Mouse (Mus musculus): ENCODE data around the gene Ugt1a1.
"Not testable (repeated sequence)": the region's sequence is repeated elsewhere in the genome, so short reads cannot be mapped to it uniquely, and the experiment has no call there.

Gene Ugt1a1

GRCm38 (mm10) chr1:88211812-88212211 lies at the start of gene Ugt1a1:
Ugt1a1 (plus strand) TSS chr1:88211959.
- peak; percentile 54 for DNase-seq (ENCODE audit: low spot score)

DNA sequence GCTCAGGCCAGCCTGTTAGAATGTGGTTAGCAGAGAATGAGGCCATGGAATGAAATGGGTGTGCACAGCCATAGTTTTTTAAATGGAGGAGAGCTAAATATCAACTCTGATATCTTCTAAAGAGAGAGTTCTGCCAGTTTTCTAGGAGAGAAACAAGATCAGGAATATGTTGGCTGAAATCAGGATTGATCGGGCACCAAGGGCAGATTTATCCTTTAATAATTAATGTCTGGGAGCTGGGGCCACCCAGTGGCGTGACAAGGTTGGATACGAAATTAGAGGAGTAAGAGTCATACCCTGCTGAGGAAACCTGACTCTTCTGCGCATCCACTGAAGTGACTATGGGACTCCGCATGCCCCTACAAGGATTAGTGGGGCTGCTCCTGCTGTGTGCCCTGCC lies 46.0 kb upstream of the Ugt1a1 start, which contains the start of gene Ugt1a5:
Ugt1a5 (plus strand) TSS at position 302 of the 400 bp plus-strand sequence.
- DNase-seq (ENCODE audit: low spot score), result no peak

- not testable (repeated sequence) for DNase-seq (ENCODE audit: low spot score)
Measured at GRCm38 (mm10) chr1:88172190-88172589, 39.6 kb upstream of the Ugt1a1 start.

DNA sequence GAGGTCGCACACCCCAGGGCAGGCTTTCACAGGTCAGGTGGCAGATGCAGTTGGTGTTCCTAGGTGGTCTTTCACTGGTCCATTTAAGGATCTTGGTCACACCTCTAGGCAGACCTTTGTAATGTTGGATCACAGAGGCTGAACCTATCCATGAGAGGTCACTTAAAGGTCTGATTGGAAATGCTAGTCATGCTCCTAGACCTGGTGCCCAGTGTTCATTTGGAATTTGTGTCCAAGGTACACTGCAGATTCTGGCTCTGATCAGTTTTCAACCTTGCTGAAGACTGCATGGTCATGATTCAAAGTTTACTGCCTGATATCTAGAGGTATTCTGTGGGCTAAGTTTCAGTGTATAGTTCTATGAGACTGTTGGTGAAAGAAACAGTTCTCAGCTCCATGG lies 32.1 kb upstream of the Ugt1a1 start:
- DNase-seq (ENCODE audit: low spot score), result no peak

GRCm38 (mm10) chr1:88186325-88186935 lies 25.3 kb upstream of the Ugt1a1 start:
- DNase-seq (ENCODE audit: low spot score), result no peak

DNA sequence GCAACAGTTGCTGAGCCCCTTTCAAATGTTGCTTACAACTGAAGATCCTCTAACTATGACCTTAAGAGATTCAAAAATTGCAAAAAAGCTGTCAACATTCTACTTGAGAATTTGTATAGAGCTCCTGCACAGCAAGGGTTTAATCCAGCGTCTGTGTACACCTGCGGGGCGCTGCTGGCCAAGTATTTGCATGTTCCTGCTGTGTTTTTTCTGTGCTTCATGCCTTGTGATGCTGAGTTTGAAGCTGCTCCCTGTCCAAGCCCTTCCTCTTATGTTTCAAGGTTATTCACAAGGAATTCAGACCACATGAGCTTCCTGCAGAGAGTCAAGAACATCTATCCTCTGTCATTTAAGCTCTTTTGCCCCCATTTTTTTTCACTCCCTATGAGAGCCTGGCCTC lies 19.6 kb upstream of the Ugt1a1 start:
- DNase-seq (ENCODE audit: low spot score), result no peak

DNA sequence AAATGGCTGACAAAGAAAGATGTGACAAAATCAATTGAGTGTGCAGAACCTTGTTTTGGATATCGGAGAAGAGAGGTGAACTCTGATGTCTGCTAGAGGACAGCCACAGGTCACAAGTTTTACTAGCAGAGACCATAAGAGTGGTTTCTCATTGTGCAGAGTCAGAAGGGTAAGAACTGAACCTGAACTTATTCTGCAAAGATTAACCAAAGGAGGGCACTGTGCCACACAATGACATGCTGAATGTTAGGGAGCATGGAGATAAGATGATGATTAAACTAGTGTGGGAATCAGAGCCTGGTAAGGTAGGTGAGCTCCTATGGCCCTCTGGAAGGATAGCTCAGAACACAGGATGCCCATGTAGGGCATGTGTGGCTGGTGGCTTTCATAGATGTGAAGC lies 16.1 kb upstream of the Ugt1a1 start:
- no peak for DNase-seq (ENCODE audit: low spot score)

DNA sequence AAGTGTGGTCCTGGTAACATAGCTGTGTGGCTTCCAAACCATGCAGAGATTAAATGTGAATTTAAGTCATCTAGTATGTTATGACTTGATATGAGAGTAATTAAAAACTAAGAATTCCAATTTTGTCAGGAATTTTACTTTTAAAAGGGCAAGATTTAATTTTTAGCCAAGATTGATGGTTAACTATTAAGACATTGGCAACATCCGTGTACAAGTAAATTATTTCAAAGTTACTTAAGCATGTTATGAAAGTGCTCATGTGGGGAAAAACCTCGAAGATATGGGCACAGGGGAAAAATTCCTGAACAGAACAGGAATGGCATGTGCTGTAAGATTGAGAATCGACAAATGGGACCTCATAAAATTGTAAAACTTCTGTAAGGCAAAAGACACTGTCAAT lies 14.3 kb upstream of the Ugt1a1 start:
- no peak for DNase-seq (ENCODE audit: low spot score)

DNA sequence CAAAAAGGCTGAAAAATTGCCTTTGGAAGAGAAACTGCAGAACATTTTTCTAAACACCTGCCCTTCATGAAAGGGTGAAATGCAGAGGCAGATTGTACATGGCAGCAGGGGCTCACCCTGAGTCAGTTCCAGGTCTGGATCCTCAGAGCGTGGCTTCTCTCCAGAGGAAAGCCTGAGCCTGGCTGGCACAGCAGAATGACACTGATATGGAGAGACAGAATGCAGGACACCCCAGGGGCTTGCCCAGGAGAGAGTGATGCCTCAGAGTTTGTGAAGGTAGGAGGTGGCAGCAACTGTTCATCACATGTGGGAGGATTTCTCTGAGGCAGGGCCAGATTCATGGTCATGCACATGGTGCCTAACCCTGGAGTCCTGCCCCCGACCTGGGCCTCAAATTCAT lies 11.8 kb upstream of the Ugt1a1 start:
- no peak for DNase-seq (ENCODE audit: low spot score)

DNA sequence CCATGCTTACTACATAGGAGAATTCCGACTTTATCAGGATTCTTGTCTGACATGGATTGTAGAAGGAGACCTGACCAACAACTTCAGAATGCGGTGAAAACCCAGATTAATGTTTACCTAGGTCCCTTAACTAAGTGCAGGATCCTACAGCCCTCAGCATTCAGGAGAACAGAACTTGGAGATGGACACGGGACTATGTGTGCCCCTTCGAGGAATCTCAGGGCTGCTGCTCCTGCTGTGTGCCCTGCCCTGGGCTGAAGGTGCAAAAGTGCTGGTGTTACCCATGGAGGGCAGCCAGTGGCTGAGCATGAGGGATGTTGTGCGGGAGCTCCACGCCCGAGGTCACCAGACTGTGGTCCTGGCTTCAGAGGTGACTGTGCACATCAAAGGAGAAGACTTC lies 11.3 kb upstream of the Ugt1a1 start, which contains the start of gene Ugt1a2:
Ugt1a2 (plus strand) TSS at position 146 of the 400 bp plus-strand sequence.
- no peak for DNase-seq (ENCODE audit: low spot score)

GRCm38 (mm10) chr1:88205294-88205922 lies 6.4 kb upstream of the Ugt1a1 start, which contains the start of gene Dnajb3:
Dnajb3 (minus strand) TSS chr1:88205782.
- peak; percentile 94 for DNase-seq (ENCODE audit: low spot score)

GRCm38 (mm10) chr1:88206843-88207479 lies 4.8 kb upstream of the Ugt1a1 start:
- DNase-seq (ENCODE audit: low spot score), result no peak

GRCm38 (mm10) chr1:88212341-88213045 lies 734 bp downstream of the Ugt1a1 start:
- no peak for DNase-seq (ENCODE audit: low spot score)

DNA sequence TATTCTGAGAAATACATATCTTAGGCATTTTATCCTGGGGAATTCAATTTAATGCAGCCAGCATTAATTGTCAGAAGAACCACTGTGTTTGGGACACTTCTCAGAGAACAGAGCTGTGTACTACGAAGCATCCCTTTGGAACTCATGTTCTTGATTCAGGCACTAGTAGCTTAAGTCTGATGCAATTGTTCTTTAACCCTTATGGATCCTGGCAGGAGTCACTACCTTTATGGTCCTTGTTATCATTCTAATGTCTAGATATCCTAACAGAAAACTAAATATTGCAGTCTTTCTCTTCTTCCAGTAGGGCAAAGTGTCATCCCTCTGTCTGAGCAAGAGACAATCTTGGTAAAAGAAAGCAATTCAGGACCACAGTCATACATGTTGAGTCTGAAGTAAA lies 1.3 kb downstream of the Ugt1a1 start:
- no peak for DNase-seq (ENCODE audit: low spot score)

DNA sequence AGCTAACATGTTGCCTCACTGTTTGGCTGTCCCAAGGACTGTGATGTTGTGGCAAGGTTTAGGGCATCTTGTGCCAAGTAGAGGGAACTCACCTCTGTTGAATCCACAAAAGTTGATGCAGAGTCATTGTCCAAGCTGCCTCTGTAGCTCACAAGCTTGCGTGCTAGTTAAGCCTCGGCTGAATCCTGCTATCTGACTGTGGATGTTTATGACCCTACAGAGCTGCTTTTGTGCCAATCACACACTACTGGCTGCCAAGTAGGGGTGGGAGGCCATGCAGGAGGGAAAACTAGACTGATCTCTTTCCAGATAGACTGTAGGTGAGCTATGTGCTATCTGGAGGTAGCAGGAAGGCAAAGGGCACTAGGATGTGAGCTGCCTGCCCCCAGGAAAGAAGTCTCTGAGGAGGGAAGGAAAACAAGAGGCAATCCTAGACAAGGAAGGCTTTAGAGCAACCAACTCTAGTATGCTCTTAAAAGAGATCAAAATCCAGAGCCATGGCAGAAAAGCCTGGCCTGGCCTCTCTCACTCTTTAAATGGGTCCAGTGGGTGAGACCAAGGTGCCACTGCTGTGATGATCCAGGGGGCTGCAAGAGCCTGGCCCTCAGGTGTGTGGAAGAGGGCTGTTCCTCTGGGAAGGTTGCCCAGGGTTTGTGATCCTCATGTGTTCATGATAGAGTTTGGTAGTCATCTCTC lies 2.2 kb downstream of the Ugt1a1 start:
- DNase-seq (ENCODE audit: low spot score), result peak; percentile 11

- no peak for DNase-seq (ENCODE audit: low spot score)
Measured at GRCm38 (mm10) chr1:88214462-88214952, 2.7 kb downstream of the Ugt1a1 start.

DNA sequence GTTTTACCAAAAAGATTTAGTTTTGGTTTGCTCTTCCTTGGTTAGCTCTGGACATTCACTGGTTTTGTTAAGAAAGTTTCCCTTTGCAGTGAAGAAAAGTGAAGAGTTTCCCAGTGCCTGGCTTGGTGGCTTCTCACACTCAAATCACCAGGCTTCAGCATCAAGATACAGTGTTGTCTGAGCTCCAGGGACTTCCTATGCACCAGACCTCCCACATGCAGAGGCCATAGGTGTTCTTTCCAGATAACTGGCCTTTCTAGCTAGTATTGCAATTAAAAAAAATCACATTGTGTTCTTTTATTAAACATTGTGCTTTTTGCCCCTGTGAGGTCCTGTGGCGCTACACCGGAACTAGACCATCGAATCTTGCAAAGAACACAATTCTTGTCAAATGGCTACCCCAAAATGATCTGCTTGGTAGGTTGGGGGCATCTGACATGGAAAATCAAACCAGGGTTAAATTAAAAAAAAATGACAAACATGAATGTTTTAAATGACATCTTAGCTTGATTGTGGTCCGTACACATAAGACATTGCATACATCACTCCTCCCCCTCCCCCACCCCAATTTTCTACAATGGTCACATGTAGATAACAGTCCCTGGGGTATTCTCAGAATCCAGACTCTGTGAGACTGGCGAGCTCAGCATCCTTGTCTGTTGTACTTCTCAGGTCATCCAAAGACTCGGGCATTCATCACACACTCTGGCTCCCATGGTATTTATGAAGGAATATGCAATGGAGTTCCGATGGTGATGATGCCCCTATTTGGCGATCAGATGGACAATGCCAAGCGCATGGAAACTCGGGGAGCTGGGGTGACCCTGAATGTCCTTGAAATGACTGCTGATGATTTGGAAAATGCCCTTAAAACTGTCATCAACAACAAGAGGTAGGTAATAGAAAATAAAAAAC lies 4.0 kb downstream of the Ugt1a1 start:
- DNase-seq (ENCODE audit: low spot score), result peak; percentile 11

DNA sequence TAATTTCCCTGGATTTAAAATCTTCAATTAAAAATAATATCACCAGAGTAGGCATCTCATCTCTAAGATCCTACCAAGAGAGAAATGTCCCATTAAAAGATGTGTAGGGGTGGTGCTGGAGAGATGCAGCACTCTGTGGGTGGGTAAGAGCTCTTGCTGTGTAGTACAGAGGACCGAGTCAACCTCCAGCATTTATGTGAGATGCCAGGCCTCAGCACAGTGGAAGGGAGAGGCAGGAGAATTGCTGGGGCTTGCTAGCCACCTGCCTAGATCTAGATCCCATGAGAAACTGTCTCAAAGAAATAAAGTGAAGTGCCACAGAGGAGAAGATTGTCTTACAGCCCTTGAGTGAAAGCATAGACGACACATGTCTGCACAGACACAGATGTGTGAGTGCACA lies 4.8 kb downstream of the Ugt1a1 start:
- DNase-seq (ENCODE audit: low spot score), result no peak

DNA sequence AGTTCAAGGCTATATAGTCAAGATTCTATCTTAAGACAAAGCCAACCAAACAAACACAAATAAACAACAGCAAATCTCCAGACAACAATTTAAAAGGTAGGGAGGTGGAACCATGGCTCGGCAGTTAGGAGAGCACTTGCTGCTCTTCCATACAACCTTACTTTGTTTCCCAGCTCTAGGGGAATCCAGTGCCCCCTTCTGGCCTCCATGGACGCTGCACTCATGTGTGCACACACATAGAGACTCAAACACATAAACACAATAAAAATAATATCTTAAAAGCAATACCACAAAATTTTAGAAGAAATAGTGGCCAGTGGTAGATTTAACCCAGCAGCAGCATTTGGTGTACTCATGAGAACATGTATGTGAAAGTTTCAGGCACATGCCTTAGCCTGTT lies 5.4 kb downstream of the Ugt1a1 start:
- no peak for DNase-seq (ENCODE audit: low spot score)

GRCm38 (mm10) chr1:88217576-88217975 lies 5.8 kb downstream of the Ugt1a1 start:
- DNase-seq (ENCODE audit: low spot score), result peak; percentile 8

DNA sequence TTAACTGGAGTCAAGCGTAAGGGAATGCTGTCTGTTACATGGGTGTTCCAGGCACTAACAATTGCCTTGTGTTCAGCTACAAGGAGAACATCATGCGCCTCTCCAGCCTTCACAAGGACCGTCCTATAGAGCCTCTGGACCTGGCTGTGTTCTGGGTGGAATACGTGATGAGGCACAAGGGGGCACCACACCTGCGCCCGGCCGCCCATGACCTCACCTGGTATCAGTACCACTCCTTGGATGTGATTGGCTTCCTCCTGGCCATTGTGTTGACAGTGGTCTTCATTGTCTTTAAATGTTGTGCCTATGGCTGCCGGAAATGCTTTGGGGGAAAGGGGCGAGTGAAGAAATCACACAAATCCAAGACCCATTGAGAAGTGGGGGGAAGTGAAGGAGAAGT lies 6.3 kb downstream of the Ugt1a1 start:
- no peak for DNase-seq (ENCODE audit: low spot score)

Measured in embryo, embryonic 10 days (tissue).